Mouse (Mus musculus): ENCODE results near the gene Trim24.

GRCm38 (mm10) chr6:37951306-37951705 is 80.7 kb downstream of the Trim24 start:
- TF ChIP-seq FLI1 (IDR thresholded peaks at IDR 0.05; ENCODE audit: low read length): no peak
- no peak for TF ChIP-seq GATA1 (IDR thresholded peaks at IDR 0.05; ENCODE audit: borderline replicate concordance, low read length)

Measured in megakaryocyte, embryonic 14.5 days (primary cell).